Mouse (Mus musculus): ENCODE measurements around the gene Slc41a3. TPM values are rescaled to one million over a fixed set of nuclear protein-coding genes. Genes with fewer than 3 reads are reported as not detected.
A peak's percentile ranks its signal among the peaks of the same experiment; 100 is the strongest.

The Slc41a3 gene
- total RNA-seq, 2 experiments from 2014 or later, result 60.0 to 61.8 TPM

DNA sequence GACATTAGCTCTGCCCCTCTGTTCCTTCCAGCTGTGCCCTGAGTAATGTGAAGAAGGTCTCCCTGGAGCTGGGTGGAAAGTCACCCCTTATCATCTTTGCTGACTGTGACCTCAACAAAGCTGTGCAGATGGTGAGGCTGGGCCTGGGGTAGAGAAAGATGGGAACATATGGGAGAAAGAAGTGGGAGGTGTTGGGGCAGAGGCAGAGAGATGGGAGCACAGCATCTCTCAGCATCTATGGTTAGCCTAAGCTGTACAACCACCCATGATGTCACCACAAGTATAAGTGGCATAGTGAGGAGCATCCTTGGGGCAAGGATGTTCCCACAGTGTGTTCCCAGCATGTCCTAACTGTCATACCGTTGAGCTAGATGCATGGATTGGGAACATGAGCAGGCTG, 13.8 kb upstream of the Slc41a3 start:
- no peak for DNase-seq
- intact Hi-C loops (cut with DNase I; ENCODE audit: low total_unique reads), result no loop called here

DNA sequence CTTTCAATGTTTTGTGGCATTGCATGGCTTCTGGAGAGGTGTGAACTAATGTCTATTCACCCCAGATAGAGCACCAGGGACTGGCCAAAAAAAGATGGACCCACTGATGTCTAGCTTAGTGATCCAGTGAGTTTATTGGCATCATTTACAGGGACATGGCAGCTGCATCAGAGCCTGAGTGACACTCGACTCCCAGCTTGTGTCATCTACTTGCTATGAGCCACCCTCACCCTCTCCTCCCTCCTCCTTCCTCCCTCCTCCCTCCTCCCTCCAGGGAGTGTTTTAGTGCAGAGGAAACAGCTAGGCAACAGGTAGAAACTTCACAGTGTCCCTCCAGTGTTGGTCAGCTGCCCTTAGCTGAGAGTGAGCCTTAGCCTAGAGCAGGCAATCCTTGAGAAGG, 9.6 kb upstream of the Slc41a3 start:
- DNase-seq, result no peak

DNA sequence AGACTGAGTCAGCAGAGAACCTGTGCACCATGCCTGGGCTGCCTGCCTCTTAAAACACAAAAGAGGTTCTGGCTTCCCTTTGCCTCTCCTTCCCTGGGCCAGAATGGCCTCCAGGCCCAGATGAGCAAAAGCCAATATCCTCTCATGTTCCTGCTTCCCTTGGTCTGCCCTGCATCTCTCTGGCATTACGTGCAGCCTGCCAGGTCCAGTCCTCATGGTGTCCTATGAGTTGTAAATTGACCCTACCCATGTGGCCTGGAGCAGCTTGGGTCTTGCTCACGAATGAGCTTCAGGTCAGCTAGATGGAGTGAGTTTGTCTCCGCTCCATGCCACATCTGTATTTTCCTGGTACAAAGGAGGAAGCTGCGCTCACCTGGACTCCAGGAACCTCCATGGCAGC, 7.5 kb upstream of the Slc41a3 start:
- intact Hi-C loops (cut with DNase I; ENCODE audit: low total_unique reads), result no loop called here

More for the DNA sequence above, 9.6 kb upstream of the Slc41a3 start:
- intact Hi-C loops (cut with DNase I; ENCODE audit: low total_unique reads), result no loop called here

DNA sequence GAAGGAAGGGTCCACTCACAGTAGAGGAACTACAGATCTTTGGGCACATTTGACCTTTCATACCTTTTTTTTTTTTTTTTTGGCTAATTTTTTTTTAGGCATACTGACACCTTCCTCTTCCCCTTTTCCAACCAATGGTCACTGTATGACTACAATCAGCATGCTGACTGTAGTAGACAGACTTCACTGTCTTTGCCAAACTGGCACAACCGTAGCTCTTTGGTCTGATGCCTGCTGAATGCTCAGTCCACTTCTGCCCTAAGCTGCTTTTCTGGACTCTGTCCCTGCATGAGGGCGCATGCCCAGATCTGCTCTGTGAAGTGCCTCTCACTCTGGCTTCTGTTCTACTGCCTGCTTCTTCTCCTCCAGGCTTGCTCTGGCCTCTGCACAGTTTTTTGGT, 6.9 kb upstream of the Slc41a3 start:
- intact Hi-C loops (cut with DNase I; ENCODE audit: low total_unique reads), result no loop called here
- DNase-seq, result peak; percentile 76

More for the DNA sequence above, 7.5 kb upstream of the Slc41a3 start:
- no peak for DNase-seq

DNA sequence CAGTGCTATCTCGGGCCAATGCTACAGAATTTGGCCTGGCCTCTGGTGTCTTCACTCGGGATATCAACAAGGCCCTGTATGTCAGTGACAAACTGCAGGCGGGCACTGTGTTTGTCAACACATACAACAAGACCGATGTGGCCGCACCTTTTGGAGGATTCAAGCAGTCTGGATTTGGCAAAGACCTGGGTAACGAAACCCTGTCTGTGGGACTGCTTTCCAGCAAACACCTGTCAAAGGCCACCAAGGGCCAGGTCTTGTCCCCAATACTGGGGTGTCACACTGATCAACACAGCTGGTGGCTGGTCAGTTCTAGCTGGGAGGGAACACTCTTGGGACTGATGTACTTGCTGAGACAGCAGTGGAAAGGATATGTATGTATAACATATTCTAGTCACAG, 6.3 kb upstream of the Slc41a3 start:
- intact Hi-C loops (cut with DNase I; ENCODE audit: low total_unique reads), result no loop called here
- no peak for DNase-seq

DNA sequence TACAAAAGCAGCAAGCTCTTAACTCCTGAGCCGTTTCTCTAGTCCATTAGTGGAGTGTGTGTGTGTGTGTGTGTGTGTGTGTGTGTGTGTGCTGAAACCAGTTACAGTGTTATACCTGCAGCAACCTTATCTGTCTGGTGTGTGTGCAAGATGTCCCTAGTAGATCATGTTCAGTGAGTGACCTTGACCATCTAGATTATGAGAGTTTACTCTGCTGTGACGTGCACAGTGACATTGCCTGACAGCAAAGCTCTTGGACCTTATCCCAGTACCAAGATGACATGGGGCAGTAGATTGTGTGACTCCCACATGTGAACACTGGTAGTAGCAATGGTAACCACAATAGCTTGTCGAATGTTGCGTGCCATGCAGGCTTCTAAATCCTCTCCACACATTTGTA, 4.2 kb upstream of the Slc41a3 start:
- DNase-seq, result no peak
- intact Hi-C loops (cut with DNase I; ENCODE audit: low total_unique reads), result no loop called here

DNA sequence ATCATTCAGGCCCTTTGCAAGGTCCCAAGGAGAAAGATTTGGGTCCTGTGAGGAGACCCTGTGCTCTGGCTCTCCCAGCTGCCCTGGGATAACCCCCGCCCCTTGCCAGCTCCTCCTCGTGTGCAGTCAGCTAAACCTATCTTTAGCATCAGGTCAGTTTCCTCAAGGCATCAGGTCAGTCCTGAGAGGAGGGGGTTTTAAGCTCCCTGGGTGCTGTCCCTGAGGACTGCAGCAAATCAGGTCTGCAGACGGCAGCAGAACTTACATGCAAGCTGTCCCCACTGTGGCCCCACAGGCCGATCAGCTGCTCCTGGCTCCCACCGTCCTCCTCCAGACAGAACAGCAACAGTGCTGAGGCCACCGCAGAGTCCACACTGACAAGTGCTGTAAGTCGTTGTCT, 2.8 kb upstream of the Slc41a3 start:
- peak; percentile 46 for DNase-seq
- intact Hi-C loops (cut with DNase I; ENCODE audit: low total_unique reads), result no loop called here

DNA sequence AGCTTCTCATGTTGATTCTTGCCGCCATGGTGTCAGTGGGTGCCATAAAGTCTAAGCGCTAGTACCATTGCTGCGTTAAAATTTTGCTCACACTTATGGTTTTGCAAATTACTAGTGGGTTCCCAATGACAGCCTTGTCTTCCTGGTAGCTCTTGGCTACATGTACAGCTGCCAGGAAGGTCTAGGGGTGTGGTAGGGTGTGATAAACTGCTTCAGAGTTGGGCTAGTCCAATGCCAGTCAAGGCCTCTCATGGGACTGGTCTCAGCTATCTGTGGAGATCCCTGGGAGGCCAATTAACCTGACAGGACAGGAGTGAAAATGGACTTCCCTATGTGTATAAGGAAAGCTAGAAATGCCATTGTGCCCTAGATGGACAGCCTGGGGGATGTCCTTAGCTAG, 2.2 kb upstream of the Slc41a3 start:
- intact Hi-C loops (cut with DNase I; ENCODE audit: low total_unique reads), result no loop called here
- DNase-seq, result no peak

DNA sequence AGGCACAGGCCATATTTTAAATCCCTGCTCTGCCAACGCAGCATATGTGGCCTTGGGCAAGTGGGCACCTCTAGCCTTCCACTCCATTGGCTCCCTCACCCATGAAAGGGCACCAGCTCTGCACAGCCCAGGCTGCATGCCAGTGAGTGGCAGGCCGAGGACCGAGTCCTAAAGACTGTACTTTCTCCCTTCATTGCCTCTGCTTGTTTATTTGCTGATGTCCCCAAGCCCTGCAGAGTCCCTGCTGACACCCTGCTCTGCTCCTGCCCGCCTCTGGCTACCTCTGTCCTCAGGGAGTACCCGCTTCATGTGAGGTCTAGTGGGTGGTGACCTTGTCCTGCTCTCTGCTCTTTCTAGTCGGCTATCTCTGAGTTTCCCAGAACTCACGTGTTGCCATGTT, 1.4 kb upstream of the Slc41a3 start:
- intact Hi-C loops (cut with DNase I; ENCODE audit: low total_unique reads), result no loop called here
- peak; percentile 35 for DNase-seq

DNA sequence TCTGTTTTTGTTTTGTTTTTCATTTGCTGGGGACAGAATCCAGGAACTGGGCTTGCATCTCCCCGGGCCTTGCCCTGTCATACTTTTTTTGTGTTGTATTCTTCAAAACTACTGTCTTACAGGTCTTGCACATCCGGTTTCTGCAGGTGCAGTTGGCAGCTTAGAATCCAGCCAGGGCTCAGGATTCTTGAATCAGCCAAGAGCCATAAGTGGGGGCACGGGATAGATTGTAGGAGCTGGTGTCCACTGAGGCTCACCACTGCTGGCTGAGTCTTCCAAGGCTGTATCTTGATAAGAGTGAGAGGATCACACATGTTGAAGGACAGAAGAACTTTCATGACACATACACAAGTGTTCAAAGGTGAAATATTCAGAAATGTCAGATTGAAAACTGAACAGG, 395 bp upstream of the Slc41a3 start:
- intact Hi-C loops (cut with DNase I; ENCODE audit: low total_unique reads), result no loop called here
- no peak for DNase-seq

DNA sequence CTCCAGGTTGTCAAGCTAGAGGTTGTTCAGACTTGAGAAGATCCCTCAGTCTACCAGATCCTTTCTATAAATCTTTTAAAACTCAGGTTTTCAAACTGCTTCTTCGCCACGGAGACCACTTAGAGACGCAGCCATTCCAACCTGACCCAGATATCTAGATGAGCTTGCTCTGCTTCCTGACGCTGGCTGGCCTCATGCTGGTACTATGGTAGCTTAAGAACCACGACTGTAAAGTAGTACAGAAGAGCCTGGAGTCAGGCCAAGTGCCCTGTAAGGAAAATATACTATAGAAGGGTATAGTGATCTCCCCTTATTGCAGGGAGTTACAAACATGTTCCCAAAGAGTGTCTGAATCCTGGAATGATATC, 757 bp downstream of the Slc41a3 start:
- DNase-seq, result no peak
- intact Hi-C loops (cut with DNase I; ENCODE audit: low total_unique reads), result no loop called here

DNA sequence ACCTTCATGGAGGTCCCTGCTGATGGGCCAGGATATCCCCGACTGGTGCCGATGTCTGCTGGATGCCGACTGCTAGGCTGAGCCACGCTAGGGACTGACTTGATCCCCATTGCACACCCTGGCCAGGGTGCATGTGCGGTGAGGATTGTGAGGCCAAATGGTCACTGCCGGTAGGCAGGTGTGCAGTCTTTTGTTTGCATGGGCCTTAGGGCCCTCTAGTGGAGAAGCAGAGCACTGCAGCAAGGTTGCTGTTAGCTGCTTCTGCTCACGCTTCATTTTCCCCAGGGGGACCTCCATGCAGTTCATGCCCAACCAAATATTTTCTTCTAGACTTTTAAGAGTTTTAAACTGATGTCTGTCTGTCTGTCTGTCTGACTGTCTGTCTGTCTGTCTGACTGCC, 2.0 kb downstream of the Slc41a3 start:
- DNase-seq, result peak; percentile 55
- intact Hi-C loops (cut with DNase I; ENCODE audit: low total_unique reads), result no loop called here

DNA sequence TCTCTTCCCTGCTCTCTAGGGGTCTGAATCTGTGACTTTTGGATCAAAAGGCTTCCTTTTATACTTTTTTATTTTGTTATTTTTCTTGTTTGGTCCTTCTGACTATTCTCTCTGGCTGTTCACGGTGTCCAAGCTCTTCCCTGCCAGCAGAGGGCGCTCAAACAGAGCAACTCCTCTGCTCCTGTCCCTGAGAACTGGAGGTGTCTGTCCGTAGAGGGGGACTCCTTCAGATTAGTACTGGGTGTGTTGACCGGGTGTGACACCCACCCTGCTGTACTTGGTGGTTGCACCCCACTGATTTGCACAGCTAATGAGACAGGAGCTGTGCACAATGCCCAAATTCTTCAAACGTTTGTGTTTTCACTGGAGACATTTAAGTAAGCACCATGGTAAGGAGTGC, 2.7 kb downstream of the Slc41a3 start:
- DNase-seq, result peak; percentile 58
- intact Hi-C loops (cut with DNase I; ENCODE audit: low total_unique reads), result no loop called here

DNA sequence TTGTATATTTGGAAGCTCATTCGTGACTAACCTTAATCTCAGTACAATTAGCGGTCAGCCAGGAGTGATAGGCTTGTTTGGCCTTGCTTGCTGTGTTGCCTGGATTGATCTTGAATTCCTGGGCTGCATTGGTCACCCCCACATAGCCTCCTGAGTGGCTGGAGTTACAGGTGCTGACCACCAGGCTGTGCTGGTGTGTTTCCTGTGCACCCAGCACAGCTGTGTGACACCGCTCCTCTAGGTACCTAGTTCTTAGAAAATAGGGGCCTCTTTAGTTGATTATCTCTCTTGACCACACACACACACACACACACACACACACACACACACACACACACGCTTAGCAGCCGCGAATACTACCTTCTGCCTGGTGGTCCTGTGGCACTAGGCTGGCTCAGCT, 3.7 kb downstream of the Slc41a3 start:
- intact Hi-C loops (cut with DNase I; ENCODE audit: low total_unique reads), result no loop called here
- DNase-seq, result no peak

DNA sequence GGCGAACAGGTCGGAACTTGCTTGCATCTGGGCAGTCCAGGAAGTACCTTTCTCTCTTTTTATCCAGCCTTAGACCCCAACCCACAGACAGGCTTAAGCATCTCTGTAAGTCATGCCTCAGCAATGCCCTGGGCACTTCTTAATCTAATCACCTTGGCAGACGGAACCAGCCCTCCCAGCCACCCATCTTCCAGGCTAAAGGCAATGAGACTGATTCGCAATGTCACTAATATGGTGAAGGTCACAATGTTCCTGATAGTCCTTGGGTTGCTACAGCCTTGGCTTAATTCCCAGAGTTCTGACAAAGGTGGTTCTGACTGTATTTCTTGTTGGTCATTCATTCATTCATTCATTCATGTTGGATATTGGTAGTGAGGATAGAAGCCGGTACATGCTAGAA, 5.7 kb downstream of the Slc41a3 start:
- intact Hi-C loops (cut with DNase I; ENCODE audit: low total_unique reads), result no loop called here
- no peak for DNase-seq

DNA sequence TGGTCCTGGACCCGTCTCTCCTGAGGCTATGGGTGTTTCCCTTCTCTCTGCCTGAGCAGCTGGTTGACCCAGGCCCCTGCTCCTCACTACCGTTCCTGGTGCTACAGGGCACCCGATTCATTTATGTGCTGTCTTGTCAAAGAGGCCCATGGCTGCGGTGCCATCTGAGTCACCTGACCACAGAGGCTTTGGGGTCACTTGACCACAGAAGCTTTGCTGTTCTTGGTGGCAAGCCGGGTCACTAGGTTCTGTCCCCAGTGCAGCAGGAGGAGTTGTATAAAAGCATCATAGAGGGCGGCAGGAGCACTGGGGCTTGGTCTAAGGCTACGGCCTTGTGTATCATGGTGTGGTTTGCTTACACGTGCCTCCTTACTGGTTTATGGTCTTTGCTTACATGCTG, 8.8 kb downstream of the Slc41a3 start:
- DNase-seq, result no peak

DNA sequence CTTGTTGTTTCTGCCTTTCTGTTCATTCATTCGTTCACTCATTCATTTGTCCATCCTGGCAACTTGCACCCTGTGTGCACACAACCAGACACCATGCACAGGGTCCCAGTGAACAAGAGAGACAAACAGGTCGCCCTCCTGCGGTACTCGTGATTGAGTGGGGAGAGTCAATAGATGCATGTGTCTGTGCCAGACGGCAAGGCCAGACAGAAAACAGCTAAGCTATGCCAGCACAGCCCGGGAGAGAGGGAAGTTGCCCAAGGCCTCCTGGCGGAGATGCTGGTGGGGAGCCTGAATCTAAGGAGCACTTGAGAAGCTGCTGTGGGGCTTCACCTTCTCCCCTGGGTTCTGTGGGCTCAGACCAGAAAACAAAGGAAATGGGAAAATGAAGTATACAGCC, 10.8 kb downstream of the Slc41a3 start:
- DNase-seq, result no peak
- intact Hi-C loops (cut with DNase I; ENCODE audit: low total_unique reads), result no loop called here

More for the DNA sequence above, 8.8 kb downstream of the Slc41a3 start:
- intact Hi-C loops (cut with DNase I; ENCODE audit: low total_unique reads), result no loop called here

DNA sequence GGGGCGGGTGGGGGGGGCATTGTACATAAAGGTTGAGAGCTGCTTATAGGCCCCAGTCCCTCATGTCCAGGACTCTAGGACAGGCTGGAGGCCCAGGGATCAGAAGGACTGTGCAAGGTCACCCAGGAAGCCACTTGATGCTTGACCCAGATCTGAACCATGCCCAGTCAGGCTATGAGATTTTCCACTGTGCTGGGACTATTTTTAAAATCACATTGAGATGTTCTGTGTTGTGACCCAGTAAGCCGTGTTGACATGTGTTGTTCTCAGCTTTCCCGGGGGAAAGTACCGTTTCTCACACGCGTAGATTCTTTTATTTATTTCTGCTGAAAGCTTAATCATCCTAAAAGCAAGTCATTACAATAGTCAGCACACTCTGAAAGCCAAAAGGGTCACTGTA, 11.5 kb downstream of the Slc41a3 start:
- intact Hi-C loops (cut with DNase I; ENCODE audit: low total_unique reads), result no loop called here
- DNase-seq, result no peak

DNA sequence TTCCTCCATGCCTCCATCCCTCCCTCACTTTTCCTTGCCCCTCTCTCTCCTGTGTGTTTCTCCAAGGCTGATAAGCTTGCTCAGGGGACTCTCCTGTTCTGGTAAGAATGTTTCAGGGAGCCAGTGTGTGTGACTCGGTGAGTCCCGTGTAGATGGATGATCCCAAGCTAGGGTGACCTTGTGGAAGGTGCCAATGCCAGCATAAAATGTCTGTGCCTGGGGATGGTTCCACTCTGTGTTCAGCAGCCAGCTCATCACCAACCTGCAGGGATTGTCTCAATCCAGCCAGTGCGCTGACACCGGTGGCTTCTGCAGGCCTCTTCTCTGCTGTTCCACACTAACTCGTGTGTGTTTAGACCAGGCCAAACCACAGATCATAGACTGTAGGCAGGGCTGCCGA, 12.0 kb downstream of the Slc41a3 start:
- DNase-seq, result no peak
- intact Hi-C loops (cut with DNase I; ENCODE audit: low total_unique reads), result no loop called here

DNA sequence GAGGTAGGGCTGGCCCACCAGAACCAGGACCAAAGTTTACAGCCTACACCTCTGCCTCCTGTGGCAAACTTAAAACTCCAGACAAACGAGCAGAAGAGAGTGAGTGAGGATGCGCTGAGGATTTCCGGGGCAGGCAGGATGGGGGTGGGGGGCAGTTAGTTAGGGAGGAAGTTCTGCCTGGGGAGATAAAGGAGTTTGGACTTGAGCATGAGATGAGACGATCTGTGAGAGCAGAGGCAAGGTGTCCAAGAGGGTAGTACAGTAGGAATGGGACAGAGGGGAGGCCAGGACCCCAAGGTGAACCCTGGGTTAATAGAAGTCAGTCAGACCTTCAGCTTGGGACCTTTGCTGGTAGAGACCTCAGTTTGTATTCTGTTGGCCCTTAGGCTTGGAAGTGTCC, 13.7 kb downstream of the Slc41a3 start:
- intact Hi-C loops (cut with DNase I; ENCODE audit: low total_unique reads), result no loop called here

DNA sequence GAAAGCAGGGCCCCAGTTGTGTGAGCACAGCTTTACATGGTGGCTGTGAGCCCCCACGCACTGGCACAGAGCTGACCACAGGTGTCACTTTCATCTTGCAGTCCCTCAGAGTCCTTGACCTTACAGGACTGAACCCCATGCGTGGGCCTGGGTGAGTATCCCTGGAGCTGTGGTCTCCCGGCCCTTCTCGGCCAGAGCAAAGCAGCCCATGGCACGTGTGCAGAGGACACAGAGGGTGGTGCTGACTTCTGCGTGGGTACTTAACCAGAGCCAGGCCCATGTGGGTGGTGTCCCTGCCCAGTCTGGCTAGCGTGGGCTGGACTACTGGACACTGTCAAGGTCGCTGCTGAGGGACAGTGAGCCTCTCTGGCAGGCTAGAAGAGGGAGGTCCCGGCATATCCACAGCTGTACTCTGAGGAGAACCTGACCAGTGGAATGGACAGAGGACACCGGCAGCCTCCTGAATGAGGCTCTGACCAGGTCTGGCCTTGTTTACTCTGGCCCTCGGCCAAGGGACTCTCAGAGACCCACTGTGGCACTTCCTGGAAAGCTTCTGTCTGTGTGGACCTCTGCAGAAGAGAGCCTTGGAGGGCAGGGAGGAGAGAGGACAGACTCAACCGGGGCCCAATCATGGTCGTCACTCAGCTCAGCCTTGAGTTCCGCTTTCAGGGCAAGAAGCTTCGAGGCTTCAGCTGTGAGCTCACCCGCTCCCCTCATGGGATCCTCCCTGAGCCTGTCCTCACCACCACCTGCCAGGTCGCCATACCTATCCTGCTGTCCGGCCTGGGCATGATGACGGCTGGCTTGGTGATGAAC, 14.5 kb downstream of the Slc41a3 start:
- no peak for DNase-seq
- intact Hi-C loops (cut with DNase I; ENCODE audit: low total_unique reads), result no loop called here

More for the DNA sequence above, 13.7 kb downstream of the Slc41a3 start:
- no peak for DNase-seq

DNA sequence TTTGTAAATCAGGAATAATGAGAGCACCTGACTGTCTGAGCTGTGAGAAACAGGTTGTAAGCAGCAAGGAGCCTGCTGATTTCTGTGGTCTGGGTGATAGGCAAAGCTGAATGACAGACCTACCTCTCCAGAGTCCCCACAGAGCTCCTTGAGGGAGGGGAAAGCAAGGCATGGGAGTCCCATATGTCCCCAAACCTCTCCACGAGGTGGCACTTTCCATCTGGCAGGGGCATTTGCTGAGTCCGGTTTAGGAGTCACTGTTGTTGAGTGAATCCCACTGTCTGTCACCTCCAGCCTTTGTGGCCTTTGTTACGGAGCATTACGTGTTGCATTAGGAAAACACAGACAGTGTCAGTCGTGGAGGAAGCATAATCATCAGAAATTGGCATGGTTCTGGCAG, 15.4 kb downstream of the Slc41a3 start:
- intact Hi-C loops (cut with DNase I; ENCODE audit: low total_unique reads), result no loop called here
- DNase-seq, result no peak
